Mouse (Mus musculus): ENCODE measurements around the gene Haspin. TPM values are rescaled to one million over a fixed set of nuclear protein-coding genes. Genes with fewer than 3 reads are reported as not detected.

Gene Haspin
- total and polyA plus RNA-seq, 3 experiments = 15.7 to 27.0 (median 18.6) TPM

DNA sequence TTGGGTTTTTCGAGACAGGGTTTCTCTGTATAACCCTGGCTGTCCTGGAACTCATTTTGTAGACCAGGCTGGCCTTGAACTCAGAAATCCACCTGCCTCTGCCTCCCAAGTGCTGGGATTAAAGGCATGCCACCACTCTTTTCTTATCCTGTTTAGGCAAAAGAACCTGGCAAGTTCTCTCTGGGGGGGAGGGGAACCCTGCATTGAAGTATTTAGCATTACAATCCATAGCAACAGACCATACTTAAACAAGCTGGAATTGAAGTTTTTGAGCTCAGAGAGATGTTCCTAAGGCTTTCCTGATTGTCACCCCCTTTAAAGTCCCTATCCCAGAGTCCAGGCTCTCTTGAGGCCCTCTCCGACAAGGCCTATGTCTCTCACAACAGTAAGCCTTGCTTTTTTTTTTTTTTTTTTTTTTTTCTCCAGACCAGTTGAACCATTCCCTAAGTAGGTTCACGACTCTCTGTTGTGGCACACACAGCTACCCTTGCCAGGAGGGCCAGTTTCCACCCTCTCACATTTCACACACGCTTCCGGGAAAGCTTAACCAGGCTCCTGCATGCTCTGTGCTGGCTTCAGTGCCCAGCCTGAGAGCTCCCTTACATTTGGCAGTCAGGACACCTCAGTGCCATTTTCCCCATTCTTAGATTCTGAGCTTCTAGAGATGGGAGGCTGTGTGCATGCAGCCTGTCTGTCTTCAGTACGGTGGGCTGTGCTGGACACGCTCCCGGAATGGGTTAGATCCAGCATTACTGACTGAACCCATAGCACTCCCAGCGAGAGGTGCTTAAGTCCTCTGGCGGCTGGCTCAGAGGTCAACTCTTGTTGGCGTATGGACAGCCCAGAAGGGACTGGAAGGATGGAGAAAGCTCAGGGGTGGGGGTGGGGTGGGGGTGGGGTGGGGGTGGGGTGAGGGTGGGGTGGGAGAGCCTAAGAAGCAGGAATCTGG, 8.2 kb upstream of the Haspin start (continued):
- no peak for TF ChIP-seq JUND (conservative IDR thresholded peaks at IDR 0.05; ENCODE audit: low read depth, low read length)
- TF ChIP-seq SMC3 (IDR thresholded peaks at IDR 0.05; ENCODE audit: low read depth, low read length) = no peak

DNA sequence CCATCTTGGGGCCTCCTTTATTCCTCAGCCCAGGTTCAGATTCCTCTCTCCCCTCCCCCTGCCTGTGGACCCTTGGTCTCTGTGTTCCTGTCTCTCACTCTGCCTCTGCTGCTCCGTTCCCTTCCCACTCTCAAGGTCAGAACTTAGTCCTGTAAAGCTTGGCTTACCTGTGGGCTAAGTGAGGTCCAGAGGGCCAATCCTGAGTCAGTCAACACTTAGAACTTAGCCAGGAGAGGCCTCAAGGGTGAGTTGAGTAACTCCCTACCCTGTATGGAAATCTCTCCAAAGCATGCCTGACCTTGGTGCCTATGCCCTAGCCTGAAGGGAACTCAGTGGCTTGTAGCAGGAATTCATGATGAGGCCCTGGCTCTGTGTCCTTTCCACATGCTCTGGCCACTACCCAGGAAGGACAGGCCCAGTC, 6.2 kb upstream of the Haspin start:
- in situ Hi-C loops (cut with MboI; ENCODE audit: low pct_ligation_motif_present, low pct_unique_long_range_greater_than_20kb, low sequenced_read_pairs) (loop anchor here (25.0 kb wide), 1 partner anchor 1218 kb away; the partner anchor contains the start of genes Olfr411 and Olfr412), dilution Hi-C loops (cut with MboI; ENCODE audit: extremely low pct_ligation_motif_present, extremely low pct_unique_long_range_greater_than_20kb, low sequenced_read_pairs) (no loop called here)
- H3K79me2 ChIP-seq (replicated peaks; ENCODE audit: control insufficient read depth, extremely low read depth, insufficient read depth, poor library complexity, severe bottlenecking) = no peaks in the 10 kb centered on the region
- DNase-seq (ENCODE audit: extremely low read depth) = no peak
- TF ChIP-seq MAZ (IDR thresholded peaks at IDR 0.05; ENCODE audit: low read depth, low read length) (no peak), ZNF384 (IDR thresholded peaks at IDR 0.05; ENCODE audit: low read depth, low read length) (no peak), MAX (IDR thresholded peaks at IDR 0.05; ENCODE audit: low read length) (no peak), ETS1 (conservative IDR thresholded peaks at IDR 0.05; ENCODE audit: low read depth, low read length) (no peak), EP300 (IDR thresholded peaks at IDR 0.05; ENCODE audit: low read length) (no peak), USF2 (conservative IDR thresholded peaks at IDR 0.05; ENCODE audit: low read depth, low read length) (no peak), KAT2A (IDR thresholded peaks at IDR 0.05; ENCODE audit: insufficient replicate concordance, low read length) (no peak), BHLHE40 (IDR thresholded peaks at IDR 0.05; ENCODE audit: low read depth, low read length) (no peak), CTCF (conservative IDR thresholded peaks at IDR 0.05 in 1 of 2, IDR thresholded peaks at IDR 0.05 in 1 of 2; ENCODE audit: low read depth in 2 of 2, low read length in 2 of 2) (no peak), E2F4 (IDR thresholded peaks at IDR 0.05; ENCODE audit: insufficient replicate concordance, low read depth, low read length) (no peak), ZC3H11A (IDR thresholded peaks at IDR 0.05; ENCODE audit: low read depth, low read length) (no peak), USF1 (IDR thresholded peaks at IDR 0.05; ENCODE audit: low read depth, low read length) (no peak), JUND (conservative IDR thresholded peaks at IDR 0.05; ENCODE audit: low read depth, low read length) (no peak), HCFC1 (IDR thresholded peaks at IDR 0.05; ENCODE audit: low read depth, low read length) (no peak), IRF4 (IDR thresholded peaks at IDR 0.05; ENCODE audit: low read depth, low read length) (no peak), POLR2AphosphoS2 (IDR thresholded peaks at IDR 0.05; ENCODE audit: low read depth, low read length) (no peak), MXI1 (IDR thresholded peaks at IDR 0.05; ENCODE audit: low read depth, low read length) (no peak), SMC3 (IDR thresholded peaks at IDR 0.05; ENCODE audit: low read depth, low read length) (no peak), POLR2A (IDR thresholded peaks at IDR 0.05; ENCODE audit: low read depth, low read length) (no peak), CHD2 (IDR thresholded peaks at IDR 0.05; ENCODE audit: low read length) (no peak)
- H3K9me3 ChIP-seq (replicated peaks; ENCODE audit: low read length) = no peaks in the 10 kb centered on the region
- no peaks in the 10 kb centered on the region for H3K4me1 ChIP-seq (ENCODE audit: control insufficient read depth in 1 of 2, insufficient read depth in 2 of 2)
- no peaks in the 10 kb centered on the region for H3K36me3 ChIP-seq (replicated peaks in 1 of 2; ENCODE audit: control insufficient read depth in 1 of 2, insufficient read depth in 1 of 2, low read length in 1 of 2)
- H3K9ac ChIP-seq (ENCODE audit: insufficient read depth, low read depth) = no peak overlapping the region
- H3K27ac ChIP-seq (ENCODE audit: insufficient read depth, low read depth) = no peak overlapping the region
- H3K27me3 ChIP-seq (replicated peaks) = peaks cover 21% of the 10 kb centered on the region
- H3K4me3 ChIP-seq (replicated peaks in 1 of 3; ENCODE audit: low read depth in 2 of 3, low read length in 2 of 3, poor library complexity in 1 of 3) = no peak overlapping the region
- H3K4me2 ChIP-seq (ENCODE audit: insufficient read depth, low read depth, poor library complexity, severe bottlenecking) = no peak overlapping the region

Measured in CH12.LX (cell line).